8 mouse cellular contexts compared by ENCODE assay signal in genomic region chr11:49103047-49103693, GRCm38 (mm10). TPM values are rescaled to one million over a fixed set of nuclear protein-coding genes. Genes with fewer than 3 reads are reported as not detected.
DNase-seq lines count a peak whose midpoint lies in the region; ATAC-seq lines count a peak whose summit lies in the region.

No protein-coding gene starts in this region.

- no peaks in the 10 kb centered on the region for H3K9me3 ChIP-seq in hindbrain, embryonic 16.5 days (ENCODE audit: control insufficient read depth, low read length)

- no peak overlapping the region for H3K9ac ChIP-seq in hindbrain, embryonic 16.5 days (ENCODE audit: low read depth, low read length)

- peak; percentile 87 for DNase-seq in T-cell, adult 2 months (ENCODE audit: low spot score)
- peak; percentile 77 to 90 for DNase-seq in cerebellum, postnatal 25 days
- peak; percentile 64 to 71 for DNase-seq in gastrocnemius, adult 8-10 months (ENCODE audit: low spot score in 2 of 2)
- DNase-seq in layer of hippocampus, postnatal 36 days = peak; percentile 72 to 73
- peak; percentile 67 to 88 for DNase-seq in lung, postnatal 4 days
- peak; percentile 92 to 95 for DNase-seq in right cerebral cortex, adult 2 months (ENCODE audit: low spot score in 2 of 2)
- DNase-seq in urinary bladder, adult 2 months (ENCODE audit: low spot score) = peak; percentile 64

- H3K4me1 ChIP-seq in hindbrain, embryonic 16.5 days (ENCODE audit: control insufficient read depth, insufficient read depth, low read depth, low read length) = no peaks in the 10 kb centered on the region

- WGBS in hindbrain, embryonic 16.5 days = 19% methylated on average over 8 of the region's 8 CpGs

- H3K36me3 ChIP-seq in hindbrain, embryonic 16.5 days (ENCODE audit: control insufficient read depth, insufficient read depth, low read length) = no peaks in the 10 kb centered on the region

- ATAC-seq in hindbrain, embryonic 16.5 days = peak; percentile 85

- no peaks in the 10 kb centered on the region for H3K27me3 ChIP-seq in hindbrain, embryonic 16.5 days (replicated peaks; ENCODE audit: control insufficient read depth, insufficient read depth, low read length)

- no peak overlapping the region for H3K4me3 ChIP-seq in hindbrain, embryonic 16.5 days (ENCODE audit: low read length)

- no peak overlapping the region for H3K4me2 ChIP-seq in hindbrain, embryonic 16.5 days (ENCODE audit: low read length)

- no peak overlapping the region for H3K27ac ChIP-seq in hindbrain, embryonic 16.5 days (ENCODE audit: low read depth, low read length)

RNA-seq across cellular contexts. Expression of gene Olfr1396, which starts 11.5 kb away (rescaled TPM):
- total RNA-seq in gastrocnemius, adult 8-10 months (2022) = not detected
- polyA plus RNA-seq in hindbrain, embryonic 16.5 days (2015; fragmentation: Nextera tagmentation; extraction: Ambion mirVana) = not detected in 2 replicates
- total RNA-seq in layer of hippocampus, postnatal 36 days (2021) = not detected
- polyA plus RNA-seq in urinary bladder, adult 2 months (2012; rRNA removed) = 0.06 and 0.14 TPM in 2 replicates

RNA-seq across cellular contexts. Expression of gene Ifi47, which starts 26.8 kb away (rescaled TPM):
- total RNA-seq in gastrocnemius, adult 8-10 months (2022) = 1 to 10 TPM in 2 of 4 experiments, under 1 TPM in 2; 0.58 to 1.1 (median 0.89) TPM
- polyA plus RNA-seq in hindbrain, embryonic 16.5 days (2015; fragmentation: Nextera tagmentation; extraction: Ambion mirVana) = 0.81 TPM in 2 replicates
- total RNA-seq in layer of hippocampus, postnatal 36 days (2021) = 1 to 10 TPM in 1 of 2 experiments, under 1 TPM in 1; 0.97 to 1.4 TPM
- polyA plus RNA-seq in urinary bladder, adult 2 months (2012; rRNA removed) = 16.0 and 23.9 TPM in 2 replicates

RNA-seq across cellular contexts. Expression of gene Olfr1395, which starts 38.9 kb away (rescaled TPM):
- total RNA-seq in gastrocnemius, adult 8-10 months (2022) = not detected
- polyA plus RNA-seq in hindbrain, embryonic 16.5 days (2015; fragmentation: Nextera tagmentation; extraction: Ambion mirVana) = not detected in 2 replicates
- not detected for total RNA-seq in layer of hippocampus, postnatal 36 days (2021)
- not detected in 2 replicates for polyA plus RNA-seq in urinary bladder, adult 2 months (2012; rRNA removed)

RNA-seq across cellular contexts. Expression of gene Tgtp2, which starts 39.2 kb away (rescaled TPM):
- total RNA-seq in gastrocnemius, adult 8-10 months (2022) = under 1 TPM in 3 of 4 experiments, not detected in 1; 0.29 to 0.53 (median 0.43) TPM
- 0.09 TPM in 1 of 2 replicates, not detected in the other for polyA plus RNA-seq in hindbrain, embryonic 16.5 days (2015; fragmentation: Nextera tagmentation; extraction: Ambion mirVana)
- total RNA-seq in layer of hippocampus, postnatal 36 days (2021) = under 1 TPM in 1 of 2 experiments, not detected in 1; 0.87 TPM
- polyA plus RNA-seq in urinary bladder, adult 2 months (2012; rRNA removed) = 17.4 and 36.5 TPM in 2 replicates

RNA-seq across cellular contexts. Expression of gene Olfr1394, which starts 51.0 kb away (rescaled TPM):
- total RNA-seq in gastrocnemius, adult 8-10 months (2022) = not detected
- not detected in 2 replicates for polyA plus RNA-seq in hindbrain, embryonic 16.5 days (2015; fragmentation: Nextera tagmentation; extraction: Ambion mirVana)
- not detected for total RNA-seq in layer of hippocampus, postnatal 36 days (2021)
- polyA plus RNA-seq in urinary bladder, adult 2 months (2012; rRNA removed) = not detected in 2 replicates
